Mouse (Mus musculus): ENCODE measurements around the gene BC028528. TPM values are rescaled to one million over a fixed set of nuclear protein-coding genes. Genes with fewer than 3 reads are reported as not detected.
"Not testable (repeated sequence)": the region's sequence is repeated elsewhere in the genome, so short reads cannot be mapped to it uniquely, and the experiment has no call there.

BC028528 gene
- polyA plus RNA-seq, 1 experiment from 2014 or later, result 18.6 TPM

DNA sequence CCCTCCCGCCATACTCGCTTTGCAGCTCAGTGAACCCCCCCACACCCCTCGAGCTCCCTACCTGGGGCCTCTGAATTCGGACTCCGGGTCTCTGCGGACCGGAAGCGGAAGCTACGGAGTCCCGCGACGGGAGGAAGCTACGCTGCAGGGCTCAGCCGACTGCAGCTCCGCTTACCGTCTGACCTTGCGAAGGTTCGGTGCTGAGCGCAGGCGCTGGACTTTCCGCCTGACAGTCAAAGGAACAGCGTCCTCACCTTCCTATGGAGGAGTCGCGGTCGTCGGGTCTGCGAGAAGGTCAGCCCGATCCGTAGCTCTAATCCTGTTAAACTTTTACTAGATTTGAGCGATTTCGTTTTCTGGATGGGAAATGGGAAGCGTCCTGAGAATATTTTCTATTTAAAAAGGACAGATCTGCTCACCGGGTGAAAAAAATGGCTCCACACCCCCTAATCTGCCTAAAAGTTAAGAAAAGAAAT lies 20.4 kb downstream of the BC028528 start, which contains the start of gene Mrps21:
TSS of gene Mrps21 (minus strand) at position 128 of the 476 bp plus-strand sequence.
- no peaks in the 10 kb centered on the region for H3K27me3 ChIP-seq
- peak within 1 kb of the TSS; percentile 87 for H3K9ac ChIP-seq
- H3K4me1 ChIP-seq, result peaks cover 16% of the 10 kb centered on the region
- WGBS, result under 1% methylated on average over 33 of the region's 33 CpGs
- H3K36me3 ChIP-seq, result peaks cover 23% of the 10 kb centered on the region
- peak within 1 kb of the TSS; percentile 75 for H3K4me2 ChIP-seq
- H3K27ac ChIP-seq, result peak within 1 kb of the TSS; percentile 75
- ATAC-seq (ENCODE audit: insufficient number of reproducible peaks, insufficient read depth, low FRiP score, low TSS enrichment, low read depth), result peak; percentile 84
- H3K4me3 ChIP-seq, result peak within 1 kb of the TSS; percentile 72
- H3K9me3 ChIP-seq, result no peaks in the 10 kb centered on the region

DNA sequence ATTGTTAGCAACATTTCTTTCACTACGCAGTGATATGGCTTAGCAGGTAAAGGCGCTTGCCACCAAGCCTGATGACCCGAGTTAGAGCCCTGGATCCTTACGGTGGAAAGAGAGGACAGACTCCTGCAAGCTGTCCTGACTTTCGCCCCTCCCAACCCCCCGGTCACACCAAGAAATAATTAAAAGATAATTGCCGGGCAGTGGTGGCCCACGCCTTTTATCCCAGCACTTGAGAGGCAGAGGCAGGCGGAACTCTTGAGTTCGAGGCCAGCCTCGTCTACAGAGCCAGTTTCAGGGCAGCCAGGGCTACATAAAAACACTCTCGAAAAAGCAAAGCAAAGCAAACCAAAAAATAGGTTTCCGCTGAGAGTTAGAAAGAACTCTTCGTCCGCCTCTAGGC lies 20.8 kb downstream of the BC028528 start:
- no peak for ATAC-seq (ENCODE audit: insufficient number of reproducible peaks, insufficient read depth, low FRiP score, low TSS enrichment, low read depth)
- no peaks in the 10 kb centered on the region for H3K27me3 ChIP-seq
- no peaks in the 10 kb centered on the region for H3K9me3 ChIP-seq
- H3K36me3 ChIP-seq, result peaks cover 23% of the 10 kb centered on the region
- H3K4me2 ChIP-seq, result peak overlapping the region; percentile 75
- H3K9ac ChIP-seq, result peak overlapping the region; percentile 87
- H3K4me1 ChIP-seq, result peaks cover 16% of the 10 kb centered on the region
- peak overlapping the region; percentile 75 for H3K27ac ChIP-seq
- H3K4me3 ChIP-seq, result peak overlapping the region; percentile 72
- 8% methylated on average over 15 of the region's 15 CpGs for WGBS

DNA sequence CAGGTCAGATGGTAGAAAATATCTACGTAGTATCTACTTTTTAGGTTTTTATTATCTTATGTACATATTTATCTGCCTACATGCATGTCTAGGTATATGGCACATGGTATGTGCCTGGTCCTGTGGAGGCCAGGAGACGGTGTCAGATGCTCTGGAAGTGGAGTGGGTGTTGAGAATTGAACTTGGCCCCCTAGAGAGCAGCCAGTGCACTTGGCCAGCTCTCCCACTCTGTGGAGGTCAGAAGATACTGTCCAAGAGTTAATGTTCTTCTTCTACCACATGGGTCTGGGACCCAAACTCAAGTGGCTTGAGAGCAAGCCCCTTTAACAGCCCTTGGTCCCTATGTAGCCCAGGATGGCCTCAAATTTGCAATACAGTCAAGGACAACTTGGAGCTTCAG lies 24.4 kb downstream of the BC028528 start:
- Histone ChIP-seq H3K9me3 (no peaks in the 10 kb centered on the region), H3K9ac (peak overlapping the region; percentile 12; the same call in 1 of the 2 replicates), H3K4me1 (peaks cover 14% of the 10 kb centered on the region), H3K27me3 (no peaks in the 10 kb centered on the region), H3K27ac (no peak overlapping the region), H3K36me3 (peaks cover 52% of the 10 kb centered on the region), H3K4me3 (no peak overlapping the region), H3K4me2 (no peak overlapping the region)
- WGBS, result 94% methylated on average over 2 of the region's 2 CpGs
- ATAC-seq (ENCODE audit: insufficient number of reproducible peaks, insufficient read depth, low FRiP score, low TSS enrichment, low read depth), result no peak

DNA sequence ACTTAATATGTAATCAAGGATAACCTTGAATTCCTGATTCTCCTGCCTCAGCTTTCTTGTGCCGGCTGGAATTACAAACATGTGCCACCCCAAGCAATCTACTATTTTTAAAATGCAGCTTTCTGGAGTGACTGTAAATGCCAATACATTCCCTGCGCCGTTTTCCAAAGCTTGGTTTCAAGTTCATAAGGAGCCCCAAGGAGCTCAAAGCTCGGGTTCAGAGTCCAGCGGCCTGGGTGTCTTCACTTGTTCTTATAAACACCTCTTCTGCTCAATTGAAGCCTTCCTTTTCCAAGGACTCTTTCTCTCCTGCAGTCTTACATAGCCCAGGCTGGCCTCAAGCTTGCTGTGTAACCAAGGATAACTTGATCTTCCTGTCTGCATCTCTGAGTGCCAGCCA lies 25.7 kb downstream of the BC028528 start:
- H3K4me1 ChIP-seq, result peaks cover 9% of the 10 kb centered on the region
- 88% methylated on average over 5 of the region's 5 CpGs for WGBS
- H3K27ac ChIP-seq, result no peak overlapping the region
- no peaks in the 10 kb centered on the region for H3K9me3 ChIP-seq
- no peaks in the 10 kb centered on the region for H3K27me3 ChIP-seq
- no peak overlapping the region for H3K9ac ChIP-seq
- H3K36me3 ChIP-seq, result peaks cover 56% of the 10 kb centered on the region
- no peak for ATAC-seq (ENCODE audit: insufficient number of reproducible peaks, insufficient read depth, low FRiP score, low TSS enrichment, low read depth)
- no peak overlapping the region for H3K4me3 ChIP-seq
- no peak overlapping the region for H3K4me2 ChIP-seq

DNA sequence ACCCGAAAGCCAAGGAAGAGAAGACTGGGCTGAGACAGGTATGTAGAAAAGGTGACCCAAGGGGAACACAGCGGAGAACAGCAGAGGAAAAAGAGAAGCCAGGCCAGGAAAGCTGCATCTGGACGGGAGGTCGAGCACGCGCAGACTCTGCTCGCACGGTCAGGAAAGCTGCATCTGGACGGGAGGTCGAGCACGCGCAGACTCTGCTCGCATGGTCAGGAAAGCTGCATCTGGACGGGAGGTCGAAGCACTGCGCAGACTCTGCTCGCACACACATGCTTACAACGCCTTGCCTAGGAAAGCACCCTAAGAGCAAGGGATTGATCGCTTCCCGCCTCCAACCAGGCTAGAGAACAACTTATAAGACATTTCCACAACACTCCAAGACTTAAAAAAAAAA lies 26.2 kb downstream of the BC028528 start:
- no peaks in the 10 kb centered on the region for H3K27me3 ChIP-seq
- no peak overlapping the region for H3K4me3 ChIP-seq
- no peak for ATAC-seq (ENCODE audit: insufficient number of reproducible peaks, insufficient read depth, low FRiP score, low TSS enrichment, low read depth)
- no peak overlapping the region for H3K9ac ChIP-seq
- peaks cover 6% of the 10 kb centered on the region for H3K4me1 ChIP-seq
- peaks cover 56% of the 10 kb centered on the region for H3K36me3 ChIP-seq
- H3K4me2 ChIP-seq, result no peak overlapping the region
- no peak overlapping the region for H3K27ac ChIP-seq
- no peaks in the 10 kb centered on the region for H3K9me3 ChIP-seq
- 89% methylated on average over 20 of the region's 20 CpGs for WGBS

DNA sequence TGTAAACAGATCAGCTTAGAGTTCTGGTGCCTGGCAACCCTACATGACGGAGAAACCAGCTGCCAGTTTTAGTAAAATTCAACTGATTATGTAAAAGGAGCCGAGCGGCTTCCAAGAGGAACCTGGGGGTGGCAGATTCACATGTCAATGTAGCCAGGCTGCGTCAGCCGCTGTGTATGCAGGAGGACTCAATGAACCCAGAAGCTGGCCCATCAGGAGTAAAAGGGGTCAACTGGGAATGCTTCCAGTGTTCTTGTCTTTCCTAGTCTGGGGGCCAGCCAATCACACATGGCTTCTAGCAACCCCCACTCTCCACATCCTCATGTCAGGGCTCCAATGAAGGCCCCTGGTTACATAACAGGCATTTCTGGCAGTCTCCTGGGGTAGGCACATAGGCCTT lies 26.8 kb downstream of the BC028528 start:
- Histone ChIP-seq H3K9me3 (no peaks in the 10 kb centered on the region), H3K36me3 (peaks cover 55% of the 10 kb centered on the region), H3K9ac (no peak overlapping the region), H3K4me2 (no peak overlapping the region), H3K27me3 (no peaks in the 10 kb centered on the region), H3K27ac (no peak overlapping the region), H3K4me3 (no peak overlapping the region), H3K4me1 (peaks cover under 1% of the 10 kb centered on the region; the same call in 1 of the 2 replicates)
- 92% methylated on average over 5 of the region's 5 CpGs for WGBS
- no peak for ATAC-seq (ENCODE audit: insufficient number of reproducible peaks, insufficient read depth, low FRiP score, low TSS enrichment, low read depth)

DNA sequence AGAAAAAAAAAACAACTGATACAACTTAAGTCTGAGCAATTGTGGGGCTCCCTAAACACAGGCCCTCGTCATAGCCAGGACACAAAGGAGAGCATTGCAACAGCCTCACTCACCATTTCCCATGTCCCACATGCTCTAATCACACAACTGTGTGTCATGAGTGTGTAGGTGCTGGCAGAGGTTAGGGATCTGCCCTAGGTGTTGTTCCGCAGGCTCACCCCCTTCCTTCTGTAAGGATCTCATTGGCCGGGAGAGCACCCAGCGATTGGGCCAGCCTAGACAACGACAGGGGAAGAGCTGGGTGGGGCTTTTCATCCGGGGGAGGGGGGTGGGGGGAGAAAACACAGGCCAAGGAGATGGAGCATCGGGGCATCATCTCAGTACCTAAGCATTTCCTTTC lies 28.2 kb downstream of the BC028528 start:
- ATAC-seq (ENCODE audit: insufficient number of reproducible peaks, insufficient read depth, low FRiP score, low TSS enrichment, low read depth), result no peak
- peaks cover 44% of the 10 kb centered on the region for H3K36me3 ChIP-seq
- no peaks in the 10 kb centered on the region for H3K27me3 ChIP-seq
- WGBS, result 80% methylated on average over 7 of the region's 7 CpGs
- H3K9me3 ChIP-seq, result no peaks in the 10 kb centered on the region
- H3K4me1 ChIP-seq, result no peaks in the 10 kb centered on the region
- no peak overlapping the region for H3K27ac ChIP-seq
- no peak overlapping the region for H3K4me2 ChIP-seq
- no peak overlapping the region for H3K4me3 ChIP-seq
- no peak overlapping the region for H3K9ac ChIP-seq

DNA sequence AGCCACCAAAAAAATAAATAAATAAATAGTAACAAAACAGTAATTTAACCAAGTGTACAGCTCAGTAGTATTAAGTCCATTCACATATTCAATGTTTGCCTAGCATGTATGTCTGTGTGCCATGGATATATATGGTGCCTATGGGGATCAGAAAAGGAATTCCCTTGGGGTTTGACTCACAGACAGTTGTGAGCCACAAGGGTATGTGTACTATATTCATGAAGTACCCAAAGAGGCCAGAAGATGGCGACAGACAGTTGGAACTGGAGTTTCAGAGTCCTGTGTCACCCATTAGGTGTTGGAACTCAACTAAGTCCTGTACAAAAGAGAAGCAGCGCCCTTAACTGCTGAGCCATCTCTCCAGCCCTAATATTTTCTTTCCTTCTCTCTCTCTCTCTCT lies 30.0 kb downstream of the BC028528 start:
- Histone ChIP-seq H3K27me3 (no peaks in the 10 kb centered on the region), H3K27ac (no peak overlapping the region), H3K36me3 (peaks cover 33% of the 10 kb centered on the region), H3K9ac (no peak overlapping the region), H3K4me2 (no peak overlapping the region), H3K9me3 (no peaks in the 10 kb centered on the region), H3K4me3 (no peak overlapping the region), H3K4me1 (no peaks in the 10 kb centered on the region)
- no peak for ATAC-seq (ENCODE audit: insufficient number of reproducible peaks, insufficient read depth, low FRiP score, low TSS enrichment, low read depth)
- 50% methylated on average over 2 of the region's 2 CpGs for WGBS

DNA sequence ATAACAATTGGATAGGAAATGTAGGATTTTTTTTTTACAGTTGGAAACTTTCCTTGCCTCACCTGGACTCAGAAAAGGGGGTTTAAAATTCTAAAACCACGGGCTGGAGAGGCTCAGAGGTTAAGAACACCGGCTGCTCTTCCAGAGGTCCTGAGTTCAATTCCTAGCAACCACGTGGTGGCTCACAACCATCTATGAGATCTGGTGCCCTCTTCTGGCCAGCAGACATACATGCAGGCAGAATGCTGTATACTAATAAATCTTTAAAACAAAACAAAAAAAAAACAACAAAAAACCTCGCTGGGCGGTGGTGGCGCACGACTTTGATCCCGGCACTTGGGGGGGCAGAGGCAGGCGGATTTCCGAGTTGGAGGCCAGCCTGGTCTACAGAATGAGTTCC lies 30.6 kb downstream of the BC028528 start:
- ATAC-seq (ENCODE audit: insufficient number of reproducible peaks, insufficient read depth, low FRiP score, low TSS enrichment, low read depth), result no peak
- WGBS, result 83% methylated on average over 10 of the region's 10 CpGs
- H3K27me3 ChIP-seq, result no peaks in the 10 kb centered on the region
- no peak overlapping the region for H3K9ac ChIP-seq
- no peak overlapping the region for H3K4me3 ChIP-seq
- H3K27ac ChIP-seq, result no peak overlapping the region
- H3K4me2 ChIP-seq, result no peak overlapping the region
- H3K9me3 ChIP-seq, result no peaks in the 10 kb centered on the region
- peaks cover 33% of the 10 kb centered on the region for H3K36me3 ChIP-seq
- H3K4me1 ChIP-seq, result no peaks in the 10 kb centered on the region

DNA sequence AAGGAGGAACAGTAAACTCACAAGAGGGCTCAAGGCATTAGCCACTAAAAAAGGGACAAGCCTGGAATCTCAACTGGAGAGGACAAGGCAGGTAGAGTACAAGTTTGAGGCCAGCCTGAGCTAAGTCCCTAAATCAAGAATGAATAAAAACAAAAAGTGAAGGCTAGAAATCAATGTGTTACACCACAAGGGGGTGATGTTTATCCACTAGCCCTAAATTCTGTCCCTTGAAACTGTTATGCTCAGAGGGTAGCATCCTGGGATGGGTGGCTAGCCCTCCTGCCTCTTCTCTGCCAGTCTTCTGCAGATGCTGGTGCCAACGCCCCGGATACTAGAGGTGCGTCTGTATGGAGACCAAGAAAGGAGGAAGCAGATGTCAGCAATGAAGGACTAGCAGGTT lies 31.5 kb downstream of the BC028528 start:
- H3K4me2 ChIP-seq, result no peak overlapping the region

DNA sequence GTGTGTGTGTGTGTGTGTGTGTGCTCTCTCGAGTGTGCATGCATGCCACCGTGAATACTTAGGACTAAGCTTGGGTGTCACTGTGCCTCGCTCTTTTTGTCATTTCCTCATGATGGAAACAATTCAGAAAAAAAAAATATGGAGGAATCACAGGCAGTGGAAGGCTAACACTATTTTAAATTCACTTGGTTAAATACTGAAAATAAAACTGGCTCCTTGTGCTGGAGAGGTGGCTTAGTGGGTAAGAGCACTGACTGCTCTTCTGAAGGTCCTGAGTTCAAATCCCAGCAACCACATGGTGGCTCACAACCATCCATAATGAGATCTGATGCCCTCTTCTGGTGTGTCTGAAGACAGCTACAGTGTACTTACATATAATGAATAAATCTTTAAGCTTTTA lies 33.5 kb downstream of the BC028528 start:
- not testable (repeated sequence) for H3K27me3 ChIP-seq; ATAC-seq (ENCODE audit: insufficient number of reproducible peaks, insufficient read depth, low FRiP score, low TSS enrichment, low read depth); H3K4me1 ChIP-seq; H3K4me2 ChIP-seq; H3K9ac ChIP-seq; H3K4me3 ChIP-seq; H3K9me3 ChIP-seq; H3K27ac ChIP-seq
- 87% methylated on average over 3 of the region's 3 CpGs for WGBS
- H3K36me3 ChIP-seq, result peaks cover 12% of the 10 kb centered on the region

More for the DNA sequence above, 31.5 kb downstream of the BC028528 start:
- Histone ChIP-seq H3K4me3 (no peak overlapping the region), H3K27ac (no peak overlapping the region), H3K36me3 (peaks cover 27% of the 10 kb centered on the region), H3K9ac (no peak overlapping the region), H3K27me3 (no peaks in the 10 kb centered on the region), H3K4me1 (no peaks in the 10 kb centered on the region), H3K9me3 (no peaks in the 10 kb centered on the region)
- ATAC-seq (ENCODE audit: insufficient number of reproducible peaks, insufficient read depth, low FRiP score, low TSS enrichment, low read depth), result no peak
- 81% methylated on average over 3 of the region's 3 CpGs for WGBS

DNA sequence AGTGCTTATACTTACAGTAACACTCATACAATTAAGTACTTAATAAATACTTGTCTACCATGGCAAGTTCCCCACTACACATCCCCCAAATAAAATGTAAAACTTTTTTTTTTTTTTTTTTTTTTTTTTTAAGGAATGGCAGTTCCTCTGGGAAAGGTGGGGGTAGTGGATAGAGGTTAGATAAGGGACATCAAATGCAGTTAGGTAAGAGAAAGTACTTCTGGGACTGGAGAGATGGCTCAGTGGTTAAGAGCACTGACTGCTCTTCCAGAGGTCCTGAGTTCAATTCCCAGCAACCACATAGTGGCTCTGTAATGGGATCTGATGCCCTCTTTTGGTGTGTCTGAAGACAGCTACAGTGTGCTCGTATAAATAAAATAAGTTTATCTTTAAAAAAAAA lies 34.8 kb downstream of the BC028528 start:
- not testable (repeated sequence) for H3K4me2 ChIP-seq; H3K4me3 ChIP-seq; H3K9ac ChIP-seq; H3K4me1 ChIP-seq; ATAC-seq (ENCODE audit: insufficient number of reproducible peaks, insufficient read depth, low FRiP score, low TSS enrichment, low read depth); H3K9me3 ChIP-seq; H3K27me3 ChIP-seq; H3K27ac ChIP-seq
- H3K36me3 ChIP-seq, result peaks cover 17% of the 10 kb centered on the region
- 82% methylated on average over 1 of the region's 1 CpGs for WGBS

All from embryonic facial prominence, embryonic 13.5 days (tissue).